Comparison of ENCODE assay signal across 7 mouse cellular contexts in the genomic region with DNA sequence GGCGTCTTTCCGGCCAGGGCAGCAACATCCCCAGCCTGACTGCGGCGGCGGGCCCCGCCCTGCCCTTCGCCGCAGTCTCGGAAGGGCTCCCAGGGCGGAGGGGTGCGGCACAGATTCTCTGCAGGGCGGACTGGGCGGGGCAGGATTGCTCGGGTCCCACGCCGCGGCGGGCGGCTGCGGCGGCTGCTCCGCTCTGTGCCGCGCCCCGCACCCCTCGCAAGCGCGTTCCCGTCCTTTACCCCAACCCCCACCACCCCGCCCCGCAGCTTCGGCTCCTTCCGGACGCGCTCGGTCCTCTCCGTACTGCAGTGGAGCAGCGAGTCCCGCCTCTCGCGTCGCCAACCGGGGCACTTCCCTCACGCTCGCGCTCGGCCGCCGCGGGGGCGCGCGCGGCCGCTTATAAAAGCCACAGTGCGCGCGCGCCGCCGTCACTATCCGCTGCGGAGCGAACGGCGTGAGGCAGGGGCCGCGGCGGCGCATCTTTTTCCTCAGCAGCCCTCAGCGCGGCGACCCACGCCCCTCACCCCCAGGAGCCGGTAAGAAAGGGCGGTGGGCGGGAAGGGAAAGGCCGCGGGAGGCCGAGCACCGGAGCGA. TPM values are rescaled to one million over a fixed set of nuclear protein-coding genes. Genes with fewer than 3 reads are reported as not detected.
DNase-seq lines count a peak whose midpoint lies in the region; ATAC-seq and TF ChIP-seq lines count a peak whose summit lies in the region.

A gene (plus strand): TSS at position 311 of the 594 bp plus-strand sequence.

- no peak for TF ChIP-seq CTCF in kidney, adult 2 months (conservative IDR thresholded peaks at IDR 0.05; ENCODE audit: insufficient read depth, insufficient read length, low read depth, low read length)
- no peak for TF ChIP-seq CTCF in spleen, adult 2 months (IDR thresholded peaks at IDR 0.05; ENCODE audit: extremely low read depth, insufficient read depth, insufficient read length, insufficient replicate concordance)

- DNase-seq in adrenal gland, postnatal 25 days: peak; percentile 99
- peak; percentile 97 to 99 for DNase-seq in heart, adult 18-20 months
- DNase-seq in kidney, adult 2 months: peak; percentile 97
- DNase-seq in spleen, adult 2 months (ENCODE audit: low read depth in 1 of 2, low spot score in 2 of 2): peak; percentile 89 to 94

- H3K4me2 ChIP-seq in embryonic facial prominence, embryonic 12.5 days (replicated peaks): peak within 1 kb of the TSS; percentile 61
- peak within 1 kb of the TSS; percentile 61 for H3K4me2 ChIP-seq in limb, embryonic 12.5 days
- H3K4me2 ChIP-seq in midbrain, embryonic 15.5 days: peak within 1 kb of the TSS; percentile 67

- peak within 1 kb of the TSS; percentile 88 for H3K27ac ChIP-seq in embryonic facial prominence, embryonic 12.5 days
- peak within 1 kb of the TSS; percentile 96 for H3K27ac ChIP-seq in kidney, adult 2 months (ENCODE audit: insufficient read depth, low read depth, low read length)
- H3K27ac ChIP-seq in limb, embryonic 12.5 days: peak within 1 kb of the TSS; percentile 87
- H3K27ac ChIP-seq in midbrain, embryonic 15.5 days: peak within 1 kb of the TSS; percentile 98
- H3K27ac ChIP-seq in spleen, adult 2 months (ENCODE audit: insufficient read depth, low read length): peak within 1 kb of the TSS; percentile 97

- peak within 1 kb of the TSS; percentile 83 for H3K4me3 ChIP-seq in embryonic facial prominence, embryonic 12.5 days
- H3K4me3 ChIP-seq in kidney, adult 2 months (ENCODE audit: insufficient read depth, low read depth, low read length): peak within 1 kb of the TSS; percentile 84
- peak within 1 kb of the TSS; percentile 91 for H3K4me3 ChIP-seq in limb, embryonic 12.5 days (replicated peaks)
- peak within 1 kb of the TSS; percentile 88 for H3K4me3 ChIP-seq in midbrain, embryonic 15.5 days
- peak within 1 kb of the TSS; percentile 100 for H3K4me3 ChIP-seq in spleen, adult 2 months (ENCODE audit: extremely low read depth, insufficient read depth, insufficient read length)

- H3K9ac ChIP-seq in embryonic facial prominence, embryonic 12.5 days: peak within 1 kb of the TSS; percentile 90
- peak within 1 kb of the TSS; percentile 98 for H3K9ac ChIP-seq in limb, embryonic 12.5 days (replicated peaks)
- H3K9ac ChIP-seq in midbrain, embryonic 15.5 days: peak within 1 kb of the TSS; percentile 100

- under 1% methylated on average over 70 of the region's 82 CpGs for whole genome bisulfite sequencing in embryonic facial prominence, embryonic 12.5 days
- under 1% methylated on average over 82 of the region's 82 CpGs for WGBS in kidney, adult 2 months
- under 1% methylated on average over 77 of the region's 82 CpGs for WGBS in limb, embryonic 12.5 days
- under 1% methylated on average over 67 of the region's 82 CpGs for WGBS in midbrain, embryonic 15.5 days
- WGBS in spleen, adult 2 months: under 1% methylated on average over 82 of the region's 82 CpGs

- H3K9me3 ChIP-seq in embryonic facial prominence, embryonic 12.5 days: no peaks in the 10 kb centered on the region
- H3K9me3 ChIP-seq in limb, embryonic 12.5 days: no peaks in the 10 kb centered on the region
- no peaks in the 10 kb centered on the region for H3K9me3 ChIP-seq in midbrain, embryonic 15.5 days

- H3K36me3 ChIP-seq in embryonic facial prominence, embryonic 12.5 days: peaks cover 16% of the 10 kb centered on the region
- H3K36me3 ChIP-seq in kidney, adult 2 months (ENCODE audit: control insufficient read depth, insufficient read depth, low read length): peaks cover 2% of the 10 kb centered on the region; the same call in 1 of the 2 replicates
- peaks cover 21% of the 10 kb centered on the region for H3K36me3 ChIP-seq in limb, embryonic 12.5 days
- peaks cover 14% of the 10 kb centered on the region for H3K36me3 ChIP-seq in midbrain, embryonic 15.5 days (replicated peaks)
- H3K36me3 ChIP-seq in spleen, adult 2 months (ENCODE audit: control insufficient read depth, insufficient read depth, low read length): peaks cover 4% of the 10 kb centered on the region

- H3K4me1 ChIP-seq in embryonic facial prominence, embryonic 12.5 days: peaks cover 30% of the 10 kb centered on the region
- peaks cover 38% of the 10 kb centered on the region for H3K4me1 ChIP-seq in kidney, adult 2 months (ENCODE audit: control insufficient read depth, insufficient read depth, low read length)
- H3K4me1 ChIP-seq in limb, embryonic 12.5 days (replicated peaks): peaks cover 24% of the 10 kb centered on the region
- H3K4me1 ChIP-seq in midbrain, embryonic 15.5 days: peaks cover 46% of the 10 kb centered on the region
- no peaks in the 10 kb centered on the region; the same call in none of the 2 replicates for H3K4me1 ChIP-seq in spleen, adult 2 months (ENCODE audit: control insufficient read depth, insufficient read depth, insufficient read length)

- no peaks in the 10 kb centered on the region for H3K27me3 ChIP-seq in embryonic facial prominence, embryonic 12.5 days
- H3K27me3 ChIP-seq in kidney, adult 2 months (replicated peaks; ENCODE audit: control insufficient read depth, insufficient read depth, low read length): no peaks in the 10 kb centered on the region
- no peaks in the 10 kb centered on the region for H3K27me3 ChIP-seq in limb, embryonic 12.5 days
- no peaks in the 10 kb centered on the region for H3K27me3 ChIP-seq in midbrain, embryonic 15.5 days (replicated peaks)
- H3K27me3 ChIP-seq in spleen, adult 2 months (ENCODE audit: control insufficient read depth, insufficient read depth, low read length): peaks cover 3% of the 10 kb centered on the region; the same call in 1 of the 2 replicates

- ATAC-seq in embryonic facial prominence, embryonic 12.5 days (ENCODE audit: insufficient number of reproducible peaks, insufficient read depth, low FRiP score, low TSS enrichment): peak; percentile 98
- peak; percentile 99 for ATAC-seq in limb, embryonic 12.5 days (ENCODE audit: insufficient number of reproducible peaks, insufficient read depth, low FRiP score, low TSS enrichment, low read depth)
- peak; percentile 99 for ATAC-seq in midbrain, embryonic 15.5 days (replicated peaks)

- peak; percentile 73 for TF ChIP-seq POLR2A in kidney, adult 2 months (IDR thresholded peaks at IDR 0.05; ENCODE audit: low read depth, low read length)
- peak; percentile 96 for TF ChIP-seq POLR2A in spleen, adult 2 months (IDR thresholded peaks at IDR 0.05; ENCODE audit: low read depth, low read length)

RNA-seq across cellular contexts. Expression of the gene that starts here (rescaled TPM):
- 206 and 225 TPM in 2 replicates for total RNA-seq in adrenal gland, postnatal 25 days (2021)
- 101 and 103 TPM in 2 replicates for polyA plus RNA-seq in embryonic facial prominence, embryonic 12.5 days (2016; fragmentation: Nextera tagmentation; extraction: Ambion mirVana)
- total RNA-seq in heart, adult 18-20 months (2021): 100 to 1,000 TPM; 157 to 176 TPM
- polyA plus RNA-seq in kidney, adult 2 months (2012; rRNA removed): 237 and 250 TPM in 2 replicates
- 89.3 and 90.0 TPM in 2 replicates for polyA plus RNA-seq in limb, embryonic 12.5 days (2016; fragmentation: Nextera tagmentation; extraction: Ambion mirVana)
- 238 and 239 TPM in 2 replicates for polyA plus RNA-seq in midbrain, embryonic 15.5 days (2015; fragmentation: Nextera tagmentation; extraction: Ambion mirVana)
- polyA plus RNA-seq in spleen, adult 2 months (2012; rRNA removed): 98.5 and 101 TPM in 2 replicates

Comparison
In these comparisons a context has a peak if more than half of its experiments do, and no peak if none do; other contexts are left out.
1. Peak in every context shown above with its lines: DNase-seq, ATAC-seq, H3K4me3 ChIP-seq and H3K27ac ChIP-seq.